Mouse (Mus musculus): Measurements from ENCODE around the gene Map1lc3b. TPM values are rescaled to one million over a fixed set of nuclear protein-coding genes. Genes with fewer than 3 reads are reported as not detected.
A peak's percentile ranks its signal among the peaks of the same experiment; 100 is the strongest.
"Not testable (repeated sequence)": the region's sequence is repeated elsewhere in the genome, so short reads cannot be mapped to it uniquely, and the experiment has no call there.

Gene Map1lc3b
- polyA plus RNA-seq, 1 experiment from 2014 or later: 231 TPM

DNA sequence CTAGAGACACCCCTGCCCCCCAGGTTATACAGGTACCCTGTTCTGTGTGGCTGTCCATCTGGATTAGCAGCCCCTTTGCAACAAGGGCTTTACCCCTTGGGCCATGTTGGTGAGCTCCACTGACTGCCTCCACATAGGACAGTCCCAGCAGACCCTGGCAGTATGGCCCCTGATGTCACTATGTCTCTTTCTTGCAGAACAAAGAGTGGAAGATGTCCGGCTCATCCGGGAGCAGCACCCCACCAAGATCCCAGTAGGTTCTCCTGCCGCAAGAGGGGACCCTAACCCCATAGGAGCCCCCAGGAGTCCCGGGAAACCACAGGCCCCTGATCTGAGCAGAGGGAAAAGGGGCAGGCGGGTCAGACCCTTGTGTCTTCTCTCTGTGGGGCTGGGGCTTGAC, 3.1 kb downstream of the Map1lc3b start:
- H3K36me3 ChIP-seq (ENCODE audit: control insufficient read depth, insufficient read depth, low read length): peaks cover 36% of the 10 kb centered on the region
- no peak overlapping the region for H3K4me2 ChIP-seq (ENCODE audit: low read length)
- H3K27me3 ChIP-seq (replicated peaks; ENCODE audit: control insufficient read depth, insufficient read depth, low read length): no peaks in the 10 kb centered on the region
- WGBS: 91% methylated on average over 5 of the region's 5 CpGs
- H3K27ac ChIP-seq (ENCODE audit: low read depth): no peak overlapping the region
- H3K4me3 ChIP-seq (ENCODE audit: low read depth, low read length): no peak overlapping the region
- no peak overlapping the region for H3K9ac ChIP-seq (ENCODE audit: low read length)
- ATAC-seq (replicated peaks; ENCODE audit: low FRiP score, low TSS enrichment, low read depth) (no peak), DNase-seq (ENCODE audit: low spot score) (no peak)
- H3K9me3 ChIP-seq (ENCODE audit: control insufficient read depth, low read length): no peaks in the 10 kb centered on the region
- H3K4me1 ChIP-seq (replicated peaks; ENCODE audit: control insufficient read depth, insufficient read depth, low read length): peaks cover 19% of the 10 kb centered on the region

DNA sequence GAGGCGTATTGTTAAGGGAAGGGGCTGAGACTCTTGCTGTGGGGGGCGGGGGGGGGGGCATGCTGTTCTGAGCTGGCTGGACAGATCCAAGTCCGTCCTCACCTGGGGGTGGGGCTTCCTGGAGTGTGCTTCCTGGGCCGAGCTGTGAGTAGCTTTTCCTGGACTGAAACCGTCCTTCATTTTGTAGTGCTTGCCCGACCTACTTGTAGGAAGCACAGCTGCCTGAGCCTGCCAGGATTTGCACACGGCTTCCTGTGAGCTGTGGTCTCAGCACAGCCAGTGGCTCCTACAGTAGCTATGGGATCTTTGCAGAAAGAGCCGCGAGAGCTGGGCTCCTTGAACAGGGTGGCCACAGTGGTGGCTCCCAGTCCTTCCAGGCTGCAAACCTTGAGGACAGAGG, 3.8 kb downstream of the Map1lc3b start:
- Histone ChIP-seq H3K27me3 (replicated peaks; ENCODE audit: control insufficient read depth, insufficient read depth, low read length) (no peaks in the 10 kb centered on the region), H3K9ac (ENCODE audit: low read length) (no peak overlapping the region), H3K4me1 (replicated peaks; ENCODE audit: control insufficient read depth, insufficient read depth, low read length) (peaks cover 19% of the 10 kb centered on the region), H3K36me3 (ENCODE audit: control insufficient read depth, insufficient read depth, low read length) (peaks cover 36% of the 10 kb centered on the region), H3K4me3 (ENCODE audit: low read depth, low read length) (no peak overlapping the region), H3K4me2 (ENCODE audit: low read length) (no peak overlapping the region), H3K27ac (ENCODE audit: low read depth) (no peak overlapping the region), H3K9me3 (ENCODE audit: control insufficient read depth, low read length) (no peaks in the 10 kb centered on the region)
- DNase-seq (ENCODE audit: low spot score) (no peak), ATAC-seq (replicated peaks; ENCODE audit: low FRiP score, low TSS enrichment, low read depth) (no peak)
- 80% methylated on average over 9 of the region's 9 CpGs for WGBS

DNA sequence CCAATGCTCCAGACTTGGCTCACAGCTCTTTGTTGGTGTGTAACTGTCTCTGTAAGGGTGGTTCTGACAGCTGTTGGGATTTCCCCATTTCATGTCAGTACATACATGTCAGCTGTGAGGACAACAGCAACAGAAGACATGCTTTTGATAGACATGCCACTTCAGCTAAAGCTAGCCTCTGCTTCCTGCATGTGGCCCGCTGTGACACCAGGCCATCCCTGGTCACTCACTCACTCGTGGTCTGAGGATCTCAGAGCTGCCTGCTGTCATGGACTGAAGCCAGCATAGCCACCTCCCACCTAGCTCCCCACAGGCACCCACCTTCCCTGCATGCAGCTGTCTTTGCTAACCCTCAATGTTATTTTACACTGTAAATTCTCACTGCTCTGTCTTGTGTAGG, 7.3 kb downstream of the Map1lc3b start:
- WGBS: 78% methylated on average over 2 of the region's 2 CpGs
- ATAC-seq (replicated peaks; ENCODE audit: low FRiP score, low TSS enrichment, low read depth); H3K4me2 ChIP-seq (ENCODE audit: low read length); H3K4me3 ChIP-seq (ENCODE audit: low read depth, low read length); H3K4me1 ChIP-seq (replicated peaks; ENCODE audit: control insufficient read depth, insufficient read depth, low read length); H3K9me3 ChIP-seq (ENCODE audit: control insufficient read depth, low read length); H3K27ac ChIP-seq (ENCODE audit: low read depth); H3K27me3 ChIP-seq (replicated peaks; ENCODE audit: control insufficient read depth, insufficient read depth, low read length); DNase-seq (ENCODE audit: low spot score); H3K9ac ChIP-seq (ENCODE audit: low read length): not testable (repeated sequence)
- H3K36me3 ChIP-seq (ENCODE audit: control insufficient read depth, insufficient read depth, low read length): peaks cover 71% of the 10 kb centered on the region

DNA sequence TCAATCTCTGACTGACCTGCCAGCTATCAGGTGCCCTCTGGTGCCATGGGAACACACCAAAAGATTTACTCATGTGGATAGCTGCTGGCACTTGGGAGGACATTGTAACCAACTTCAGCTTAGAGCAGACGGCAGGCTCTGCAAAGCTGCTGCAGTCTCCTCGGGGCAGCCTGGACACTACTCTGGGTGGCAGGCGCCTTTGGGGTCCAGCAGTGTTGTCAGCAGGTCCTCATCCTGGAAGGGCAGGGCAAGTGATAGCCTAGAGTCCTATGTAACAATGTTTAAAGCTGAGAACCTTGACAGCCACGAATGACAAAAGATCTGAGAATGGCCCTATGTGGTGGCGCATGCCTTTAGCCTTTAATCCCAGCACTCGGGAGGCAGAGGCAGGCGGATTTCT, 8.0 kb downstream of the Map1lc3b start:
- H3K4me3 ChIP-seq (ENCODE audit: low read depth, low read length): no peak overlapping the region
- DNase-seq (ENCODE audit: low spot score): no peak
- no peaks in the 10 kb centered on the region for H3K4me1 ChIP-seq (replicated peaks; ENCODE audit: control insufficient read depth, insufficient read depth, low read length)
- H3K36me3 ChIP-seq (ENCODE audit: control insufficient read depth, insufficient read depth, low read length): peaks cover 77% of the 10 kb centered on the region
- no peaks in the 10 kb centered on the region for H3K27me3 ChIP-seq (replicated peaks; ENCODE audit: control insufficient read depth, insufficient read depth, low read length)
- no peak for ATAC-seq (replicated peaks; ENCODE audit: low FRiP score, low TSS enrichment, low read depth)
- no peaks in the 10 kb centered on the region for H3K9me3 ChIP-seq (ENCODE audit: control insufficient read depth, low read length)
- H3K4me2 ChIP-seq (ENCODE audit: low read length): no peak overlapping the region
- WGBS: 94% methylated on average over 7 of the region's 7 CpGs
- H3K27ac ChIP-seq (ENCODE audit: low read depth): no peak overlapping the region
- no peak overlapping the region for H3K9ac ChIP-seq (ENCODE audit: low read length)

DNA sequence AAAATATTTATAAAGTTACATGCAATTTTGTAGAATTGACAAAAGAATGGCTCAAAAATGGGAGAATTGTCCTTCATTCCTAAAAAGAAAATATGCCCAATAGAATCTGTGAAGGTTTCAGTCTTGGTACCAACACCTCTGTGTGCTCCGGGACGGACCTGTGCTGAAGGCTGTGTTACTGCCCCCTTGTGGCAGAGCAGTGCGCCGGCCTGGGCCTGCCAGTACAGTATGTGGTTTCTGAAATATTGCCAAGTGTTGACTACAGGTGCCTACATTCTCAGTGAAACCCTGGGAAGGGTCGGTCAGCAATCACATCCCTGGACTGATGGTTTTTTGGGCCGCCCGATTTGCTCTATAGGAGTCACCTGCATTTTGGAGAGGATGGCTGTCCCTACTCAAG, 8.7 kb downstream of the Map1lc3b start:
- no peak overlapping the region for H3K4me3 ChIP-seq (ENCODE audit: low read depth, low read length)
- 36% methylated on average over 7 of the region's 7 CpGs for WGBS
- H3K9me3 ChIP-seq (ENCODE audit: control insufficient read depth, low read length): no peaks in the 10 kb centered on the region
- H3K4me2 ChIP-seq (ENCODE audit: low read length): no peak overlapping the region
- H3K36me3 ChIP-seq (ENCODE audit: control insufficient read depth, insufficient read depth, low read length): peaks cover 83% of the 10 kb centered on the region
- H3K27me3 ChIP-seq (replicated peaks; ENCODE audit: control insufficient read depth, insufficient read depth, low read length): no peaks in the 10 kb centered on the region
- peak; percentile 82 for ATAC-seq (replicated peaks; ENCODE audit: low FRiP score, low TSS enrichment, low read depth)
- H3K27ac ChIP-seq (ENCODE audit: low read depth): no peak overlapping the region
- H3K4me1 ChIP-seq (replicated peaks; ENCODE audit: control insufficient read depth, insufficient read depth, low read length): no peaks in the 10 kb centered on the region
- DNase-seq (ENCODE audit: low spot score): peak; percentile 85
- no peak overlapping the region for H3K9ac ChIP-seq (ENCODE audit: low read length)

DNA sequence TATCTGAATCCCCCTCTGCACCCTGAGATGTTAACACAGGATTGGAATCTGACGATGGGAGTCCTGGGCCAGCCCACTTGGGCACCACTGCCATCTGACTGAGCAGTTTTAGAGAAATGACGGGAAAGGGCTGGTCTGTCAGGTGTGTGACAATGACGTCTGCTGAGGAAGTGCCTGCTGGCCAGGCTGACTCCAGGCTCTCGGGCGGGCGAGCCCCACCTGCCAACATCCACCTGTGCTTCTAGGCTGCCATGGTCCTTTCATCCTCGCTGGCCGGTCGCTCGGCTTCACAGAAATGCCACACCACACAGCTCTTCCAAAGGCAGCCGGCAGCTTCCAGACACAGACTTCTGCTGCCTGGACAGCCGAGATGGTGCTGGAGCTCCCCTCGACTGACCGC, 9.7 kb downstream of the Map1lc3b start:
- Histone ChIP-seq H3K4me1 (replicated peaks; ENCODE audit: control insufficient read depth, insufficient read depth, low read length) (no peaks in the 10 kb centered on the region), H3K27ac (ENCODE audit: low read depth) (no peak overlapping the region), H3K9ac (ENCODE audit: low read length) (no peak overlapping the region), H3K36me3 (ENCODE audit: control insufficient read depth, insufficient read depth, low read length) (peaks cover 87% of the 10 kb centered on the region), H3K4me2 (ENCODE audit: low read length) (no peak overlapping the region), H3K9me3 (ENCODE audit: control insufficient read depth, low read length) (no peaks in the 10 kb centered on the region), H3K27me3 (replicated peaks; ENCODE audit: control insufficient read depth, insufficient read depth, low read length) (no peaks in the 10 kb centered on the region), H3K4me3 (ENCODE audit: low read depth, low read length) (no peak overlapping the region)
- ATAC-seq (replicated peaks; ENCODE audit: low FRiP score, low TSS enrichment, low read depth) (no peak), DNase-seq (ENCODE audit: low spot score) (no peak)
- 90% methylated on average over 14 of the region's 14 CpGs for WGBS

DNA sequence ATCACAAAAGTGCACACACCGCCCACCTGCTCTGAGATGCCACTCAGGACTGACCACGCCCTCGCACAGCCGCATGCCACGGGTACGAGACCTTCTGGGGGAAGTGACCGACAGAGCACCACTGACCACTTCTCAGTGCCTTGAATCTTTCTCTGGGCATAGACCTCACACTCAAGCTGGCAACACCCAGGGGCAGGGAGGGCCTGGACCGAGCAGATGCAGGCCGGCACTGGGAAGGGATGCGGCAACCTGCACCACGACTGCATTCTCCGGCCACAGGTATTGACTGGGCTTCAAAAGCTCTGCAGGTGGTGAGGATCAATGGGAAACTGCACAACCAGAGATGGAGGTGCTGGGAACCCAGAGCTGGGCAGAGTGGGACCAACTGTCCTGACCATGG, 12.2 kb downstream of the Map1lc3b start:
- no peaks in the 10 kb centered on the region for H3K4me1 ChIP-seq (replicated peaks; ENCODE audit: control insufficient read depth, insufficient read depth, low read length)
- H3K36me3 ChIP-seq (ENCODE audit: control insufficient read depth, insufficient read depth, low read length): peaks cover 90% of the 10 kb centered on the region
- no peak for DNase-seq (ENCODE audit: low spot score)
- ATAC-seq (replicated peaks; ENCODE audit: low FRiP score, low TSS enrichment, low read depth): no peak
- H3K27ac ChIP-seq (ENCODE audit: low read depth): no peak overlapping the region
- WGBS: 94% methylated on average over 12 of the region's 12 CpGs
- no peak overlapping the region for H3K4me2 ChIP-seq (ENCODE audit: low read length)
- H3K9ac ChIP-seq (ENCODE audit: low read length): no peak overlapping the region
- no peak overlapping the region for H3K4me3 ChIP-seq (ENCODE audit: low read depth, low read length)
- H3K9me3 ChIP-seq (ENCODE audit: control insufficient read depth, low read length): no peaks in the 10 kb centered on the region
- no peaks in the 10 kb centered on the region for H3K27me3 ChIP-seq (replicated peaks; ENCODE audit: control insufficient read depth, insufficient read depth, low read length)

DNA sequence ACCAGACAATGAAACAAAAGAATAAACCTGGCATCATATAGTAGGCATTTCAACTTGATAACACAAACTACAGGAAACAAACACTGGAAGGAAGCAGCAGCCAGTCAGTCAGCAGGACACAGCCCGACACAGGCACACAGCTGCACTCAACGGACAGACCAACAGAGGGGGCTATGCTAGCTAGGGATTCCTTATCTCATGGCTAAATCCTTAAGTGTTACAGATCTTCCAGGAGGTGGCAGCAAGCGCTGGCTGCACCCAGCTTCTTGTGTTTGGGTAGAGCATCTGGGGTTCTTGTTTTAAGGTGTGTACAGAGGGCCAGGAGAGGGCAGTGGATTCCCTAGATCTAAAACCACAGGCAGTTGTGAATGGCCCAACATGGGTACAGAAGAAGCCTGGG, 12.7 kb downstream of the Map1lc3b start:
- H3K4me2 ChIP-seq (ENCODE audit: low read length): no peak overlapping the region
- no peaks in the 10 kb centered on the region for H3K4me1 ChIP-seq (replicated peaks; ENCODE audit: control insufficient read depth, insufficient read depth, low read length)
- no peak overlapping the region for H3K27ac ChIP-seq (ENCODE audit: low read depth)
- DNase-seq (ENCODE audit: low spot score) (peak; percentile 75), ATAC-seq (replicated peaks; ENCODE audit: low FRiP score, low TSS enrichment, low read depth) (no peak)
- WGBS: 19% methylated on average over 3 of the region's 3 CpGs
- H3K9ac ChIP-seq (ENCODE audit: low read length): no peak overlapping the region
- no peaks in the 10 kb centered on the region for H3K27me3 ChIP-seq (replicated peaks; ENCODE audit: control insufficient read depth, insufficient read depth, low read length)
- no peaks in the 10 kb centered on the region for H3K9me3 ChIP-seq (ENCODE audit: control insufficient read depth, low read length)
- H3K4me3 ChIP-seq (ENCODE audit: low read depth, low read length): no peak overlapping the region
- H3K36me3 ChIP-seq (ENCODE audit: control insufficient read depth, insufficient read depth, low read length): peaks cover 90% of the 10 kb centered on the region

DNA sequence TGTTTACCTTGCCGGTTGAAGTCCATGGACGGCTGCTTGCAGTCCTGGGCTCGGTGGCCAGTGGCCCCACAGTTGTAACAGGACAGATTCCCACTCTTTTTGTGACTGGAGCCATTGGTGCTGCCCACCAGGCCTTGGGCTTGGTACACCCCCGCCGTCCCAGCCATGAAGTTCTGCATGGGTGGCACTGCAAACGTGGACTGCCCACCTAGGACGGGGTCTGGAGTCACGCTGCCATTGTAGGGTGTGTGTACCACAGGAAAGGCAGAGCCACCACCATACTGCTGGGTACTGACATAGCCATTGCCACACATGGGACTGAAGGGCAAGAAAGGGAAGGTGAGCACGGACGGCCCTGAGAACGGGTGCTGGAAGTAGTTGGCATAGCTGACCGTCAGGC, 13.6 kb downstream of the Map1lc3b start:
- Histone ChIP-seq H3K9me3 (ENCODE audit: control insufficient read depth, low read length) (no peaks in the 10 kb centered on the region), H3K36me3 (ENCODE audit: control insufficient read depth, insufficient read depth, low read length) (peaks cover 95% of the 10 kb centered on the region), H3K4me2 (ENCODE audit: low read length) (no peak overlapping the region), H3K4me1 (replicated peaks; ENCODE audit: control insufficient read depth, insufficient read depth, low read length) (no peaks in the 10 kb centered on the region), H3K27ac (ENCODE audit: low read depth) (no peak overlapping the region), H3K27me3 (replicated peaks; ENCODE audit: control insufficient read depth, insufficient read depth, low read length) (no peaks in the 10 kb centered on the region), H3K9ac (ENCODE audit: low read length) (no peak overlapping the region), H3K4me3 (ENCODE audit: low read depth, low read length) (no peak overlapping the region)
- ATAC-seq (replicated peaks; ENCODE audit: low FRiP score, low TSS enrichment, low read depth) (no peak), DNase-seq (ENCODE audit: low spot score) (no peak)
- WGBS: 92% methylated on average over 12 of the region's 12 CpGs

Data from intestine, embryonic 14.5 days (tissue).